Mouse (Mus musculus) retina, adult 2 months (tissue): ENCODE data around the gene Usp17ld.
"Not testable (repeated sequence)": the region's sequence is repeated elsewhere in the genome, so short reads cannot be mapped to it uniquely, and the experiment has no call there.

Source experiments
- DNase-seq: peaks from one replicate; pipeline ENCODE4 v3.0.0-alpha.2; 2012; ENCODE audit warnings: low read depth, low spot score

Gene Usp17ld

GRCm38 (mm10) chr7:103252405-103252804 is at the start of gene Usp17ld:
TSS of gene Usp17ld (minus strand) at chr7:103252505.
- DNase-seq = not testable (repeated sequence)

DNA sequence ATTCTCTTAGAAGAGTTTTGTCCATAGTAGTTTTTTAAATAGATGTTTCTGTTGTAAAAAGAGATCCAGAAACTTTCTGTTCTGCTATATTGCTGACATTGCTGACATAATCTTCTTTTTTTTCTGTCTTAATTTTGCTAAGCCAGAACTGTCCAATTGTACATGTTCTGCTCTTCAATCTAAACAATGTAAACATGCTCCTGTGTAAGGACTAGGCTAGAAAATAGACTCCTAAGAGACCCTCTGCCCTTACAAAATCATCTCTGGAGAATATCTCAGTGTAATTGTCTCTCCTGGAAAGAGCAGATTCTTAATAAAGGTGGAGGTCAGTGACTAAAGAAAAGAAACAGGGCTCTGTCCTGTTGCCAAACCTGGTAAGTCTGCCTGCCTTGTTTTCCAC is 35.6 kb downstream of the Usp17ld start, which contains the start of gene Olfr594:
TSS of gene Olfr594 (plus strand) at position 301 of the 400 bp plus-strand sequence.
- DNase-seq = no peak

GRCm38 (mm10) chr7:103212050-103212449 is 40.3 kb downstream of the Usp17ld start:
- DNase-seq = not testable (repeated sequence)

DNA sequence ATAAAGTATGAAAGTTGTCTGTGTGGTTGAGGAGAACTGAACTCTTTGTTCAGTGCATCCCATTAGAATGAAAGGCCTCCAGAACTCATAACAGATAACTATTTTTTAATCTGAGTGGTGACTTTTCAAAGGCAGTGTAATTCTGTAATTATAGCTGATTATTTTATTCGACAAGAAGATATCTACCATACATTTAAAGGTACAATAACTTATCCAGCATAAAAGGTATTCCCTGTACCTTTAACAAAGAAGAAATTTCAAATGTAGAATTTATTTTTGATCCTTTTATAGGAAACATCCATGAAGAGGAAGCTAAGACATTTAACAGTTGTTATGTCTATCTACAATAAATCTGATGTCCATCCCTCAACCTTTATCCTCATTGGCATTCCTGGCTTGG is 40.7 kb downstream of the Usp17ld start, which contains the start of gene Olfr593:
TSS of gene Olfr593 (plus strand) at position 301 of the 400 bp plus-strand sequence.
- no peak for DNase-seq
